In the genomic region with DNA sequence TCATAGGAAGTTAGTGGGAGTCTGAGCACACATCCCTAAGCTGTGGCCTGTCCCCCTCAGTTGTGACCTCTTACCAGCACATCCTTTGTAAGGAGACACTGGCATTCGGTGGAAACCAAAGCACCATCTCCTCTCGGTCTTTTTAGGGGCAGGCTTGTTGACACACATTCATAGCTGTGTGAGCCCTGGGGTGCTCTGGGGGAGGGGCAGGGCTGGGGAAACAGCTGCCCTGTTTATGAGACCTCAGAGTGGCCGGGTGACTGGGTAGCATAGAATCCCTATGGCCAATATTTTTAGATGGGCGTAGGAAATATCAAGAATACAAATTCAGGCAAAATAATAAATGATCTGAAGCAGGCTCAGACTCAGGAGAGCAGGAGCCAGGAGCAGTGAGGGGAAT, we compare ENCODE assay signal across 16 mouse cellular contexts.
DNase-seq lines count a peak whose midpoint lies in the region; ATAC-seq and TF ChIP-seq lines count a peak whose summit lies in the region.
"Had no signal": no experiment of that assay in that cellular context is flagged by ENCODE, and none has a peak within 500 bp of the region (broad histone marks: within the 10 kb centered on the region; RNA-seq: fewer than 3 reads in every experiment).

No protein-coding gene starts in this region.

- H3K9me3 ChIP-seq in intestine, embryonic 16.5 days (ENCODE audit: control insufficient read depth, low read length) = no peaks in the 10 kb centered on the region
- no peaks in the 10 kb centered on the region for H3K9me3 ChIP-seq in intestine, postnatal 0 days (ENCODE audit: control insufficient read depth)
- H3K9me3 ChIP-seq in stomach, embryonic 14.5 days (ENCODE audit: control insufficient read depth, low read depth, low read length) = no peaks in the 10 kb centered on the region
- H3K9me3 ChIP-seq in stomach, postnatal 0 days (ENCODE audit: control insufficient read depth, low read length) = no peaks in the 10 kb centered on the region
- no peaks in the 10 kb centered on the region for H3K9me3 ChIP-seq in limb, embryonic 10.5 days (replicated peaks)
- H3K9me3 ChIP-seq in midbrain, embryonic 16.5 days (replicated peaks; ENCODE audit: control insufficient read depth, low read length, poor library complexity, severe bottlenecking) = no peaks in the 10 kb centered on the region
- H3K9me3 ChIP-seq: forebrain, embryonic 15.5 days; hindbrain, embryonic 13.5 days had no signal

- no peak for DNase-seq in stomach, postnatal 0 days (ENCODE audit: low spot score)
- DNase-seq in limb, embryonic 10.5 days (ENCODE audit: low spot score) = no peak
- no peak for DNase-seq in spleen, postnatal 36 days (ENCODE audit: low spot score in 2 of 2)
- DNase-seq: cerebellum, postnatal 10 days; kidney, adult 11 months; layer of hippocampus, postnatal 36 days; thymus, postnatal 14 days had no signal

- no peaks in the 10 kb centered on the region for H3K27me3 ChIP-seq in intestine, embryonic 16.5 days (replicated peaks; ENCODE audit: control insufficient read depth, insufficient read depth, low read length)
- H3K27me3 ChIP-seq in intestine, postnatal 0 days (replicated peaks; ENCODE audit: control insufficient read depth, insufficient read depth, low read length) = no peaks in the 10 kb centered on the region
- H3K27me3 ChIP-seq in stomach, embryonic 14.5 days (ENCODE audit: control insufficient read depth, insufficient read depth, low read length) = no peaks in the 10 kb centered on the region
- no peaks in the 10 kb centered on the region for H3K27me3 ChIP-seq in stomach, postnatal 0 days (ENCODE audit: control insufficient read depth, insufficient read depth, low read length)
- H3K27me3 ChIP-seq in limb, embryonic 10.5 days (ENCODE audit: low read depth, poor library complexity, severe bottlenecking) = no peaks in the 10 kb centered on the region
- no peaks in the 10 kb centered on the region for H3K27me3 ChIP-seq in midbrain, embryonic 16.5 days (ENCODE audit: control insufficient read depth, insufficient read depth, low read depth, low read length)
- H3K27me3 ChIP-seq: forebrain, embryonic 15.5 days; hindbrain, embryonic 13.5 days had no signal

- no peak overlapping the region for H3K4me3 ChIP-seq in intestine, embryonic 16.5 days (ENCODE audit: low read length)
- no peak overlapping the region for H3K4me3 ChIP-seq in intestine, postnatal 0 days (ENCODE audit: low read depth, low read length)
- no peak overlapping the region for H3K4me3 ChIP-seq in stomach, embryonic 14.5 days (ENCODE audit: low read depth, low read length)
- H3K4me3 ChIP-seq in stomach, postnatal 0 days (ENCODE audit: low read depth, low read length) = no peak overlapping the region
- H3K4me3 ChIP-seq in limb, embryonic 10.5 days = no peak overlapping the region
- H3K4me3 ChIP-seq in midbrain, embryonic 16.5 days (ENCODE audit: low read depth, low read length) = no peak overlapping the region
- H3K4me3 ChIP-seq: forebrain, embryonic 15.5 days; hindbrain, embryonic 13.5 days had no signal

- TF ChIP-seq EP300 in stomach, postnatal 0 days (optimal IDR thresholded peaks at IDR 0.05) = no peak

- WGBS in intestine, embryonic 16.5 days = 46% methylated on average over 4 of the region's 4 CpGs
- 58% methylated on average over 4 of the region's 4 CpGs for WGBS in intestine, postnatal 0 days
- WGBS in stomach, embryonic 14.5 days = 43% methylated on average over 4 of the region's 4 CpGs
- WGBS in stomach, postnatal 0 days = 41% methylated on average over 4 of the region's 4 CpGs
- WGBS in limb, embryonic 10.5 days = 38% methylated on average over 4 of the region's 4 CpGs
- WGBS in midbrain, embryonic 16.5 days = 45% methylated on average over 4 of the region's 4 CpGs

- no peak for ATAC-seq in intestine, embryonic 16.5 days
- ATAC-seq in intestine, postnatal 0 days = no peak
- ATAC-seq in stomach, embryonic 14.5 days (ENCODE audit: insufficient number of reproducible peaks, insufficient read depth, low FRiP score, low read depth) = no peak
- ATAC-seq in stomach, postnatal 0 days (ENCODE audit: low FRiP score, low TSS enrichment) = no peak
- ATAC-seq in midbrain, embryonic 16.5 days = no peak
- ATAC-seq: forebrain, embryonic 15.5 days had no signal

- no peak overlapping the region for H3K4me2 ChIP-seq in intestine, embryonic 16.5 days (ENCODE audit: low read depth, low read length)
- H3K4me2 ChIP-seq in intestine, postnatal 0 days (replicated peaks; ENCODE audit: low read depth) = no peak overlapping the region
- no peak overlapping the region for H3K4me2 ChIP-seq in stomach, embryonic 14.5 days (replicated peaks; ENCODE audit: low read depth, low read length)
- H3K4me2 ChIP-seq in stomach, postnatal 0 days (replicated peaks; ENCODE audit: low read depth) = no peak overlapping the region
- no peak overlapping the region for H3K4me2 ChIP-seq in midbrain, embryonic 16.5 days (ENCODE audit: low read length)
- H3K4me2 ChIP-seq: forebrain, embryonic 15.5 days; hindbrain, embryonic 13.5 days; midbrain, embryonic 11.5 days had no signal

- no peaks in the 10 kb centered on the region for H3K36me3 ChIP-seq in intestine, embryonic 16.5 days (ENCODE audit: control insufficient read depth, insufficient read depth, low read length)
- no peaks in the 10 kb centered on the region for H3K36me3 ChIP-seq in intestine, postnatal 0 days (ENCODE audit: control insufficient read depth, insufficient read depth)
- H3K36me3 ChIP-seq in stomach, embryonic 14.5 days (ENCODE audit: control insufficient read depth, insufficient read depth, low read length) = no peaks in the 10 kb centered on the region
- H3K36me3 ChIP-seq in stomach, postnatal 0 days (ENCODE audit: control insufficient read depth, insufficient read depth, low read length) = no peaks in the 10 kb centered on the region
- no peaks in the 10 kb centered on the region for H3K36me3 ChIP-seq in limb, embryonic 10.5 days
- no peaks in the 10 kb centered on the region for H3K36me3 ChIP-seq in midbrain, embryonic 16.5 days (ENCODE audit: control insufficient read depth, insufficient read depth, low read length)
- H3K36me3 ChIP-seq: forebrain, embryonic 15.5 days; G1E; hindbrain, embryonic 13.5 days had no signal

- no peak for TF ChIP-seq CTCF in intestine, postnatal 0 days (IDR thresholded peaks at IDR 0.05; ENCODE audit: low read depth)
- TF ChIP-seq CTCF in stomach, postnatal 0 days (IDR thresholded peaks at IDR 0.05; ENCODE audit: low read depth) = no peak

- H3K9ac ChIP-seq in intestine, embryonic 16.5 days (ENCODE audit: low read depth, low read length) = no peak overlapping the region
- H3K9ac ChIP-seq in intestine, postnatal 0 days (ENCODE audit: low read depth, low read length) = no peak overlapping the region
- H3K9ac ChIP-seq in stomach, embryonic 14.5 days (replicated peaks; ENCODE audit: low read depth, low read length) = no peak overlapping the region
- no peak overlapping the region for H3K9ac ChIP-seq in stomach, postnatal 0 days (ENCODE audit: low read length)
- no peak overlapping the region for H3K9ac ChIP-seq in midbrain, embryonic 16.5 days (ENCODE audit: low read depth, low read length)
- H3K9ac ChIP-seq: forebrain, embryonic 15.5 days; hindbrain, embryonic 13.5 days; liver, embryonic 14.5 days had no signal

- H3K27ac ChIP-seq in intestine, embryonic 16.5 days (ENCODE audit: low read length) = 0 out of 2 replicates have a peak overlapping the region, but pooled peaks have one; percentile 25
- no peak overlapping the region for H3K27ac ChIP-seq in intestine, postnatal 0 days (ENCODE audit: low read depth, low read length)
- peak overlapping the region; percentile 73; the same call in 1 of the 2 replicates for H3K27ac ChIP-seq in stomach, embryonic 14.5 days (ENCODE audit: low read length)
- no peak overlapping the region for H3K27ac ChIP-seq in stomach, postnatal 0 days (replicated peaks)
- H3K27ac ChIP-seq in limb, embryonic 10.5 days = peak overlapping the region; percentile 42; the same call in 1 of the 2 replicates
- no peak overlapping the region for H3K27ac ChIP-seq in midbrain, embryonic 16.5 days (ENCODE audit: low read length)
- H3K27ac ChIP-seq: forebrain, embryonic 15.5 days; hindbrain, embryonic 13.5 days; liver, embryonic 14.5 days had no signal

- H3K4me1 ChIP-seq in intestine, embryonic 16.5 days (ENCODE audit: control insufficient read depth, insufficient read depth, low read length) = 0 out of 2 replicates have a peak, but pooled peaks cover 3% of the 10 kb centered on the region
- no peaks in the 10 kb centered on the region for H3K4me1 ChIP-seq in intestine, postnatal 0 days (replicated peaks; ENCODE audit: control insufficient read depth, insufficient read depth, low read length)
- H3K4me1 ChIP-seq in stomach, embryonic 14.5 days (ENCODE audit: control insufficient read depth, insufficient read depth, low read length) = no peaks in the 10 kb centered on the region
- no peaks in the 10 kb centered on the region for H3K4me1 ChIP-seq in stomach, postnatal 0 days (replicated peaks; ENCODE audit: control insufficient read depth, insufficient read depth)
- peaks cover 25% of the 10 kb centered on the region for H3K4me1 ChIP-seq in limb, embryonic 10.5 days
- H3K4me1 ChIP-seq in midbrain, embryonic 16.5 days (ENCODE audit: control insufficient read depth, insufficient read depth, low read length) = no peaks in the 10 kb centered on the region
- H3K4me1 ChIP-seq: forebrain, embryonic 15.5 days had no signal

Comparison
In these comparisons a context has a peak if more than half of its experiments do, and no peak if none do; other contexts are left out.
1. H3K27ac ChIP-seq: peak in intestine, embryonic 16.5 days (single experiment), stomach, embryonic 14.5 days (single experiment) and limb, embryonic 10.5 days (single experiment); none in intestine, postnatal 0 days (single experiment), stomach, postnatal 0 days (single experiment) and midbrain, embryonic 16.5 days (single experiment).